Mouse (Mus musculus) kidney, adult 2 months (tissue): ENCODE data around the gene Rassf2. TPM values are rescaled to one million over a fixed set of nuclear protein-coding genes. Genes with fewer than 3 reads are reported as not detected.

ENCODE experiments used
- DNase-seq: peaks from one replicate; pipeline ENCODE4 v3.0.0; 2021
- H3K27ac ChIP-seq: fragments of 200-500 bp; 2 replicates; pipeline ENCODE4 v1.5.1; 2012; ENCODE audit warnings: low read depth, low read length, control low read depth, inconsistent platforms; ENCODE audit not compliant: insufficient read depth
- H3K27me3 ChIP-seq: fragments of 200-500 bp; replicated peaks from 2 replicates; pipeline ENCODE4 v1.6.1; 2012; ENCODE audit warnings: mild to moderate bottlenecking, moderate library complexity, low read length, inconsistent platforms; ENCODE audit not compliant: control insufficient read depth, insufficient read depth
- H3K36me3 ChIP-seq: fragments of 200-500 bp; 2 replicates; pipeline ENCODE4 v1.6.1; 2012; ENCODE audit warnings: mild to moderate bottlenecking, moderate library complexity, low read length, inconsistent platforms; ENCODE audit not compliant: control insufficient read depth, insufficient read depth
- H3K4me1 ChIP-seq: fragments of 200-500 bp; 2 replicates; pipeline ENCODE4 v1.6.1; 2011; ENCODE audit warnings: low read length; ENCODE audit not compliant: control insufficient read depth, insufficient read depth
- H3K4me3 ChIP-seq: fragments of 200-500 bp; 2 replicates; pipeline ENCODE4 v1.5.1; 2011; ENCODE audit warnings: mild to moderate bottlenecking, low read depth, low read length, control low read depth; ENCODE audit not compliant: insufficient read depth
- CTCF ChIP-seq: fragments of 200-500 bp; conservative IDR thresholded peaks from 2 replicates; pipeline ENCODE4 v1.5.1; 2011; ENCODE audit warnings: low read depth, mild to moderate bottlenecking, control low read depth, low read length, moderate library complexity, mixed read lengths; ENCODE audit not compliant: insufficient read depth, insufficient read length
- POLR2A ChIP-seq: fragments of 200-500 bp; IDR thresholded peaks from one replicate; pipeline ENCODE4 v1.6.1; 2011; ENCODE audit warnings: low read depth, low read length, control low read depth
- whole genome bisulfite sequencing: fragments of 180-500 bp; shearing (Covaris S2); methylation state at CpG from one replicate; pipeline ENCODE4 v1.1.7; 2018; 5-methylcytosine and 5-hydroxymethylcytosine counted together
- polyA plus RNA-seq: library from polyadenylated mRNA; depleted of rRNA; stranded (reverse); fragments of >200 nt; gene quantifications from 2 replicates; pipeline ENCODE4 v1.2.3, GENCODE M21; 2012

Rassf2 gene
- polyA plus RNA-seq, 1 experiment = 9.2 TPM

DNA sequence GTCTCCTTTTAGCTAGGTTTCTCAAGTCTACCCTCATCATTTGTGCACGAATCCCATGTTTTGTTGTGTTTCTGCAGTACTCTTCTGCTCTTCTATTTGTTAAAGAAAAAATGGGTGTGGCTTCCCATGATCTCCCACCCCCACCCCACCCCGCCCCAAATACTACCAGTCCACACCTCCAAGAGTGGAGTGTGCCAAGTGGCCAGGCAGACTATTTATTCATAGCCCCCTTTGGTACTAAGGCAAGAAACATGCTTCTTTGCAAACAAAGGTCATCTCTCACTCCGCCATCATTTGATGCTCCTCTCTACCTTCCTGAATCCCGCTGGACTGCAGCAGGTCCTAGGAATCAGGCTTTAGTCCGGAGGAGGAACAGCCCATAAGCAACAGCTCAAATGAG, 2.0 kb downstream of the Rassf2 start:
- Histone ChIP-seq H3K36me3 (no peaks in the 10 kb centered on the region), H3K27me3 (no peaks in the 10 kb centered on the region), H3K4me3 (no peak overlapping the region), H3K4me1 (peaks cover 16% of the 10 kb centered on the region), H3K27ac (no peak overlapping the region)
- 67% methylated on average over 5 of the region's 5 CpGs for WGBS
- no peak for DNase-seq
- TF ChIP-seq CTCF (no peak), POLR2A (no peak)

DNA sequence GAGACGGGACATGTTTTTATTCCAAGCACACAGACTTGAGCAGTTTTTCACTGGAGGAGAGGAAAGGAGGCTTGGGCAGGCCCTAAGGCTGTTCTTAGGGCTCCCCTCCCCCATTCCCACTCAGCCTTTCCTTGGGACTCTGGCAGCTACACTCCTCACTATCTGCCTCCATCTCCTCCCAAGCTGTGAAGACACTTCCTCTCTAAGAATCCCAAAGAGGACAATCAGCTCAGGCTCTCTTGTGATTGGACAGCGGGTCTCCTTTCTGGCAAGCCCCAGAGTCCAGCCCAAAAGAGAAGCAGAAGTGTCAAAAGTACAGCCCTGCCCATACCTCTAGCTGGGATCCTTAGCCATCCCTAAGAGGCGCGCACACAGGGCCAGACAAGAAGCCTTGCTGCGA, 2.7 kb downstream of the Rassf2 start:
- Histone ChIP-seq H3K4me1 (peaks cover 16% of the 10 kb centered on the region), H3K27me3 (no peaks in the 10 kb centered on the region), H3K4me3 (no peak overlapping the region), H3K36me3 (no peaks in the 10 kb centered on the region), H3K27ac (no peak overlapping the region)
- TF ChIP-seq POLR2A (no peak), CTCF (no peak)
- 86% methylated on average over 5 of the region's 5 CpGs for WGBS
- DNase-seq = no peak

DNA sequence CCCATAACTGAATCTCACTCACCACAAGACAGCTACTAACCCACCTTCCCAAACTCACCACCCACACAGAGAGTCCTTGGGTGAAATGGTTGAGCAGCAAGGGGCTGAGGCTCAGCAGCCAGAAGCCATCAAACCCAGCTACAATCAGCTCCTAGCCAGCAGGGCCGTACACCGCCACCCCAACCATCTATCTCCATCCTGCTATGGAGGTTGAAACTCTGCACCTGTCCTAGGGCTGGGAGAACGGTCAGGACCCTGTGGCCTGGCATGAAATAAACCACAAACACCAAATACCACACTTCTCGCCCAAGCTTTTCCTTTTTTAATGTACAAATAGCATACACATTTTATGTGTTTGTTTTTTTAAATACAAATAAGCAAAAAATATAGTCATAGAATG, 6.0 kb downstream of the Rassf2 start:
- H3K4me3 ChIP-seq = no peak overlapping the region
- no peaks in the 10 kb centered on the region for H3K27me3 ChIP-seq
- no peaks in the 10 kb centered on the region for H3K4me1 ChIP-seq
- TF ChIP-seq POLR2A (no peak), CTCF (no peak)
- DNase-seq = no peak
- H3K27ac ChIP-seq = no peak overlapping the region
- H3K36me3 ChIP-seq = no peaks in the 10 kb centered on the region
- 85% methylated on average over 4 of the region's 4 CpGs for WGBS

DNA sequence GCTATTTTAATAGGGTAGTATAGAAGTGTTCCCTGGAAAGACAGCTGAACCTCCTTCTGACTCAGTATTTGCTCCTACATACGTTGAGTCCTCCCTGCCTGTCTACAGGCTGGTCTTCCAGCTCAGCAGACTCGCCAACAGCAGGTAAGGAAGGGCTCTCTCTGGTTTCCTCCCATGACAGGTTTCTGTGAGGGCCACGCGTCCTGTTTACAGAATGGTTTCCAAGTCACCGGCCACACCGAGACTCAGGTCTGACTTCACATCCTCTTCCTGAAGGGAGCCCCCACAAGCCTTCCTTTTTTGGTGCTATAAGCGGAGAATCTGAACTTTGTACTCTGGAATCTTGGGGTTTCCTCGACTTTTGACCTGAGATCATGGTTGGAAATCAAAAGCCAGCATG, 7.4 kb downstream of the Rassf2 start:
- TF ChIP-seq POLR2A (no peak), CTCF (no peak)
- WGBS = 73% methylated on average over 8 of the region's 8 CpGs
- Histone ChIP-seq H3K4me1 (no peaks in the 10 kb centered on the region), H3K4me3 (no peak overlapping the region), H3K27me3 (no peaks in the 10 kb centered on the region), H3K36me3 (no peaks in the 10 kb centered on the region), H3K27ac (no peak overlapping the region)
- no peak for DNase-seq

DNA sequence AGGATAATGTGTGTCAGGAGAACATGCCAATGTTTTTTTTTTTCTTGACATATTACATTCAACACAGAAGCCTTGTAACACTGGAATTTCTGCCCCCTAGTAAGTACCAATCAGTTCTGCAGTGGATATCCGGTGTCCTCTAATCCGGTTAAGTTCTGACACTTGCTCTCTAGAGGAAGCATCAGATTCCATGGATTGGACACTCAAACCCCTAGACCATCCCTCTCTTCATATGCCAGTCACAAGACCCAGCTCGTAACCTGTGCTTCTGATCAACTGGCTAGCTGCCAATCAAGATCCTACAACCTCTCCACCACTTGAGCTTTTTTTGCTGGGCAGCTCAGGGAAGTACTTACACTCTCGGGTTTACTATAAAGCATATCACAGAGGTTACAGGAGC, 8.4 kb downstream of the Rassf2 start:
- no peak for TF ChIP-seq POLR2A
- no peak for TF ChIP-seq CTCF
- Histone ChIP-seq H3K4me1 (no peaks in the 10 kb centered on the region), H3K4me3 (no peak overlapping the region), H3K27me3 (no peaks in the 10 kb centered on the region), H3K36me3 (no peaks in the 10 kb centered on the region), H3K27ac (no peak overlapping the region)
- no peak for DNase-seq
- 83% methylated on average over 4 of the region's 4 CpGs for WGBS

DNA sequence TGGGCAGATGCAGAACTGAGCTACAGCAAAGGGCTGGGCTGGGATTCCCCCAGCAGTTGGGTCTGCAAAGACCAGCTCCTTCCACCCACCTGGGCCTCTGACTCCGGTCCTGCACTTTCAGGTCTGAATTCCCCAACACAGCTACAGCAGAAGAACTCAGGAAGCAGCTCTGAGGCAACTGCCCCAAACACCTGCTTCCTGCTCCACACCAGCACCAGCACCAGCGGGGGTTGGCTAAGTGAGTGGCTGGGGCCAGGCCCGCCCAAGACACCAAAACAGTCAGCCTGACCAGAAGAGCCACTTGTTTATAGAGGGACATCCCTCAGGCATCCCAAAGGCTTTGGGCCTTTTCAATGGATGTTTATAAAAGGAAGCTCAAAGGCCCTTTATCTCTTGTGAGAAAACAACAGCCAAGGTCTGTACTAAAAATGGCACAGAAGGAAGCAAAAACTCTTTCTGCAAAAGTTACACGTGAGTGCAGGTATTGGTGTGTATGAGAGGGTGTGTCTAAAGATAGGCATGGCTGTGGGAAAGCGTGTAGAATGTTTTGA, 9.0 kb downstream of the Rassf2 start:
- TF ChIP-seq CTCF (no peak), POLR2A (no peak)
- H3K36me3 ChIP-seq = no peaks in the 10 kb centered on the region
- H3K4me3 ChIP-seq = no peak overlapping the region
- H3K4me1 ChIP-seq = no peaks in the 10 kb centered on the region
- 72% methylated on average over 5 of the region's 5 CpGs for WGBS
- no peak for DNase-seq
- no peaks in the 10 kb centered on the region for H3K27me3 ChIP-seq
- H3K27ac ChIP-seq = no peak overlapping the region

DNA sequence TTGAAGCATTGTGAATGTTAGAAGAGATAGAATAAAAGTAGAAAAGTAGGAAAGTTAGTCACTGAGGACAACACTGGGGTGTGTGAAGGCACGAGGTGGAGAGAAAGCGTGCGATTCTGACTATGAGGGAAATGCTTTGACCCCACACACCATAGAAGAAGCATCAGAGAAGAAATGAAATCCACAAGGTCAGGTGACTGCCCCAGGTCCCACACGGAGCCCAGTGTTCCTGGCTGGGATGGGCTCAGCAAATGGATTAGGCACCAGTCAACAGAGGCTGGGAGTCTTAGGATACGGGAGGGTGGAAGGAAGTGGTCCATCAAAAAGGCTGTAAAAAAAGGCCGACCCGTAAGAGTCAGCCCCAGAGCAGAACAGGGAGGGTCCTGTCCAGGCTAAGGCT, 9.6 kb downstream of the Rassf2 start:
- Histone ChIP-seq H3K27ac (no peak overlapping the region), H3K4me1 (no peaks in the 10 kb centered on the region), H3K27me3 (no peaks in the 10 kb centered on the region), H3K4me3 (no peak overlapping the region), H3K36me3 (no peaks in the 10 kb centered on the region)
- 75% methylated on average over 7 of the region's 7 CpGs for WGBS
- DNase-seq = no peak
- TF ChIP-seq CTCF (no peak), POLR2A (no peak)
